Mouse (Mus musculus) embryonic fibroblast, embryonic 13.5 days (primary cell): ENCODE measurements around the gene Gsap. TPM values are rescaled to one million over a fixed set of nuclear protein-coding genes. Genes with fewer than 3 reads are reported as not detected.

Experiments
- H3K27ac ChIP-seq: 2 replicates; pipeline ENCODE4 v1.5.1; 2012; ENCODE audit warnings: low read length, control low read depth, inconsistent platforms; ENCODE audit not compliant: insufficient read depth
- H3K4me1 ChIP-seq: 2 replicates; pipeline ENCODE4 v1.6.1; 2011; ENCODE audit warnings: low read length; ENCODE audit not compliant: control insufficient read depth, insufficient read depth
- H3K4me3 ChIP-seq: 2 replicates; pipeline ENCODE4 v1.5.1; 2011; ENCODE audit warnings: mild to moderate bottlenecking, control low read depth, low read length; ENCODE audit not compliant: insufficient read depth
- CTCF ChIP-seq: IDR thresholded peaks from 2 replicates; pipeline ENCODE4 v1.5.1; 2011; ENCODE audit warnings: mild to moderate bottlenecking, control low read depth, low read length, moderate library complexity, borderline replicate concordance; ENCODE audit not compliant: insufficient read depth
- POLR2A ChIP-seq: IDR thresholded peaks from 2 replicates; pipeline ENCODE4 v1.6.1; 2011; ENCODE audit warnings: low read depth, mild to moderate bottlenecking, control low read depth, low read length, moderate library complexity
- polyA plus RNA-seq: library from polyadenylated mRNA; stranded (reverse); fragments of >200 nt; gene quantifications from 2 replicates; pipeline ENCODE4 v1.2.4, GENCODE M21; 2011; ENCODE audit warnings: low read depth; ENCODE audit not compliant: missing spikeins, insufficient read length

The Gsap gene
- polyA plus RNA-seq, 1 experiment = 4.6 TPM

DNA sequence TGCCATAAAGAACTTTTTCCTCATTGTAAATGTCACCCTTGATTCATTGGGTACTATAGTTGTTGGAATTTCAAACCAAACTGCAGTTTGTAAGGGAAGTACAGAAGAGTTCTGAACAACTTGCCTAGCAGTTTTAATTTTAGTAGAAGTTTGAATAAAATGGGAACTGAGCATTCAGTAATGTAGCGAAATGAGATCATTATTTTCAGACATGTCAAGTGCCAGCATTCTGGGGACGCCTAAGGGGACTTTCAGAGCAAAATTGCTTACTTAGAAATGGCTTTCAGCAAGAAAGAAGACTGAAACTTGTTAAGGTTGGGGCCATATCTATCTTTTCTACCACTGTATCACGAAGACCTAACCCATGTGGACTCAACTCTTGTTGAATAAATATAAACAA, 172.6 kb downstream of the Gsap start:
- no peak for TF ChIP-seq POLR2A
- TF ChIP-seq CTCF = no peak
- Histone ChIP-seq H3K4me1 (no peaks in the 10 kb centered on the region), H3K4me3 (no peak overlapping the region), H3K27ac (no peak overlapping the region)

DNA sequence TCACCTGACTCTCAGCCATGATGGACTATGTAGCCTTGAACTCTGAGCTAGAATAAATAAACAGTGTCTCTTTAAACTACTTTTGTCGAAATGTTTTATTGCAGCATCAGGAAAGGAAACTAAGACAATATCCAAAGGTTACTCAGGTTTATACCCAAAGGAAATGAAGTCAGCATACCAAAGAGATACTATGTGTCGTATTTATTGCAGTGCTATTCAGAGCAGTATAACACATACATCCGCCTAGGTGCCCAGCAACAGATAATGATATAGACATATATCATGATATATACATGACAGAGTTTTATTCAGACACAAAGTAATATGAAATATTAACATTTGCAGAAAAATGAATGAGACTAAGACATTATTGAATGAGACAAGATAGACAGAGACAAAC, 177.3 kb downstream of the Gsap start:
- TF ChIP-seq CTCF (no peak), POLR2A (no peak)
- no peak overlapping the region for H3K27ac ChIP-seq
- H3K4me3 ChIP-seq = no peak overlapping the region
- no peaks in the 10 kb centered on the region for H3K4me1 ChIP-seq

Other genes with a start within 250 kb of the Gsap start
- gene Rsbn1l, start 229.9 kb upstream of the Gsap start, polyA plus RNA-seq = 8.8 and 9.3 TPM in 2 replicates
- 93.5 and 96.4 TPM in 2 replicates for gene Ptpn12, start 130.3 kb upstream of the Gsap start, polyA plus RNA-seq
- 1.8 and 2.5 TPM in 2 replicates for gene Fgl2, start 186.4 kb downstream of the Gsap start, polyA plus RNA-seq
- gene Ccdc146, start 238.4 kb downstream of the Gsap start, polyA plus RNA-seq = not detected in 2 replicates
- 9.9 and 10.3 TPM in 2 replicates for gene Fam185a, start 238.7 kb downstream of the Gsap start, polyA plus RNA-seq